Mouse (Mus musculus) cerebellum, postnatal 25 days (tissue): Measurements from ENCODE around the gene Cend1.
A peak's percentile ranks its signal among the peaks of the same experiment; 100 is the strongest.
"Not testable (repeated sequence)": the region's sequence is repeated elsewhere in the genome, so short reads cannot be mapped to it uniquely, and the experiment has no call there.

ENCODE experiments used
- DNase-seq, 2 experiments: peaks; one replicate each; pipeline ENCODE4 v3.0.0; 2021; ENCODE audit warnings: mixed read lengths in 2 of 2

The Cend1 gene

DNA sequence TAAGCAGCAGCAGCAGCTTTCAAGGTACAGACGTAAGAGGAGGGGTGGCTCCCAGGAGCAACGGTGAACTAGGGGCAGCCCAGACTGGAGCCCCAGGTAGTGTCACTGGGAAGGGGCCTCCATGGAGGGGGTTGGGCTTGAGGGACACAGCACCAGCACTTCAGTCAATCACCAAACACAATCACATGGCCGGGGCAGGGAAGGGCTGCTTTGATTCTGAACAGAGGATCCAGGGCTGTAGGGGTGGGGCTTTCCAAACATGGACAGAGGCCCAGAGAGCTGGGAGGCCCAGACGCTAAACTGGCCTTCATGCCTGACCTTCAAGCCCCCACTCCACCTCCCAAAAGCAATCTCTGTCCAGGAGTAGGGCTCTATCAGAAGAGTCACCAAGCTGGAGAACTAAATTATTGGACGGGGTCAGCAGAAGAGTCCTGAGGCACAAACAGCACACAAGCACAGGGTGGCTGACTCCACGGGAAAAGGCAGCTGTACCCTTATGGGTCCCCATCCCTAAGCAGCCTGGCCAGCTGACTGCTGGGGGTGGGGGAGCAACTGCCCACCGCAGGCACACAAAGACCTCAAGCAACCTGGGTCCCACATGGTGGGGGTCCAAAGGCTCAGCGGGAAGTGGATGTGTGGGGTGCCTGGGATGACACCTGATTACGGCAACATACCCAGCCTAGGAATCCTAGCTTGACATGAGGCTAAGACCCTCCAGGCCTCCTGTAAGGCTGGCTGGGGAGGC is 721 bp upstream of the Cend1 start:
- peak; percentile 33 to 45 for DNase-seq

GRCm38 (mm10) chr7:141428701-141429100 is 590 bp downstream of the Cend1 start:
- peak; percentile 53 to 57 for DNase-seq

GRCm38 (mm10) chr7:141426948-141427730 is 2.2 kb downstream of the Cend1 start:
- peak in 1 of 2 experiments; percentile 35 for DNase-seq

DNA sequence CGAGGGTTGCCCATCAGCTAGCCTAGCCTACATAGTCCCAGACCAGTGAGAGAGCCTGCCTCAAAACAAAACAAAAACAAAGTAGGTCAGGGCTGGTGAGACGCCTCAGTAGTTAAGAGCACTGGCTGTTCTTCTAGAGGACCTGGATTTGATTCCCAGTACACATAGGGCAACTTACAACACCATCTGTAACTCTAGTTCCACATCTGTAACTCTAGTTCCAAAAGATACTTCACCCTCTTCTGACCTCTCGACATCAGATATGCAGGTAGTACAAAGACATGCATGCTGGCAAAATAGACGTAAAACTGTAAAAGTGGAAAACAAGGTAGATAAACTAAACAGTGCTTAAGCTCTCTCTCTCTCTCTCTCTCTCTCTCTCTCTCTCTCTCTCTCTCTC is 5.5 kb downstream of the Cend1 start:
- no peak for DNase-seq

DNA sequence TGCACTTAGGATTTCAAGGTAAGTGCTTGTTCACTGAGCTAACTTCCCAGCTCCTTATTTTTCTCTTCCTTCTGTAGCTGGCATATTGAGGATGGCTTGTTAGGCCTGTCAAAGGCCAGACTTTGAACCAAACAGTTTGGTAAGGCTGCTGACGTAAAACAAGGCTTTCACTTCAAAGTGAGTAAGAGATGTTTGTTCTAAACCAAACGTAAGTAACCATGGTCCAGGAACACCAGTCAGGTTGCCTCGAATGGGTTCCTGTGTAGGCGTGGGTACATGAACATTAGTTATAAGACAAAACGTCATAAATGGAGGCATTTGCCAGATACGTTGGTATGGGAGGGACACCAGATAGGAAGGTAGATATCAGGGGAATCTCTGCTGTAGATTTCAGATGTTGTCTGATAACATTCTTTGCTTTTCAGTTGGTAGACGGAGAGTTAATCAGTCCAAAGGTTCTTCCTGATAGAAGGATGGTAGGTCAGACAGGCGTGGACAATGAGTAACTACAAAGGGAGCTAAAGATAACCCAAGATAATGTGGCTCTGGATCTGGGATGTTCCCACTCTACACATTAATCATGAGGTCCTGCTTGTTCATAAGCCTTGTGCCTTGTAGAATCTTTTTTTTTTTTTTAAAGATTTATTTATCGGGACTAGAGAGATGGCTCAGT is 9.1 kb downstream of the Cend1 start:
- no peak for DNase-seq

GRCm38 (mm10) chr7:141418970-141419369 is 10.3 kb downstream of the Cend1 start:
- peak; percentile 53 to 76 for DNase-seq

DNA sequence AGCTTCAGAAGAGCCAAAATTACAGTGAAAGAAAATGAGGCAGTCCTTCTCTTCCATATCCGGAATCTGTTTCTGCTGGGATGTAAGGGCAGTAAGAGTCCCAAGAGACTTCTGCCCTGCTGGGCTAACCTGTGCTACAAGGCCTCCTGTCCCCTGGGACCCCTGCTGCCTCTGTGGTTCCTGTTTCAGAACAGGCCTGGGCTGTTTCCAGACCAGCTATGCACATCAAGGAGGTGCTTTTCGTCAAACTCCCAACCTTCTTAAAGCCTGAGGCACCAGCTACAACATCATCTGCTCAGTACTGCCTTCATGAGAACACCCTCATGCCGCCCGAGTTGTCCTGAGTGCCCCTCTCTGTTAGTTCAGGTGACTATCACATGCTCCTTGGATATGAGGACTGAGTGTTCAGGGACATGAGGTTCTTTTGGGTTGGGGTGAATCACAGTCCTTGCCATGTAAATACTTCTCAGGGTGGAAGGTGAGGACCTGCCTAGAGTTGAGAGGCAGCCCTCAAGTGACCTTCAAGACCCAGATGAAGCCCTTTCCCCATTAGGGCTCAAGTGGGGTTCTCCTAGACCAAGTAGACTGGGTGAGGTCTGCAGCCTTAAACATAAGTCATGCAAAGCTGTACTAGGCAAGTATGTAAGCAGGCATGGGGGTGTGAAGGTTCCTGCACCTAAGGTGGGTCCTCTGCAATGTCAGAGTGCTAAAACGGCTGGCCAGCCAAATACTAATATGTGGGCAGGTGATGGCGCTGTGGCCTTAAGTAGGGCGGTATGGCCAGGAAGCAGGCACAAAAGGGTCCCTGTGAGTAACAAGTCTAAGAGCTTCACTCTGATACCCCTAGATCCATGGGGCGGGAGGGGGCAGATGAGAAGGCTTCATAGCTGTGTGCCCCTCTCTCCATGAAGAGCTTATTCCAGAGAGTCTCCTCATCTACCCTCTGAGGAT is 11.3 kb downstream of the Cend1 start:
- peak in 1 of 2 experiments; percentile 47 for DNase-seq

DNA sequence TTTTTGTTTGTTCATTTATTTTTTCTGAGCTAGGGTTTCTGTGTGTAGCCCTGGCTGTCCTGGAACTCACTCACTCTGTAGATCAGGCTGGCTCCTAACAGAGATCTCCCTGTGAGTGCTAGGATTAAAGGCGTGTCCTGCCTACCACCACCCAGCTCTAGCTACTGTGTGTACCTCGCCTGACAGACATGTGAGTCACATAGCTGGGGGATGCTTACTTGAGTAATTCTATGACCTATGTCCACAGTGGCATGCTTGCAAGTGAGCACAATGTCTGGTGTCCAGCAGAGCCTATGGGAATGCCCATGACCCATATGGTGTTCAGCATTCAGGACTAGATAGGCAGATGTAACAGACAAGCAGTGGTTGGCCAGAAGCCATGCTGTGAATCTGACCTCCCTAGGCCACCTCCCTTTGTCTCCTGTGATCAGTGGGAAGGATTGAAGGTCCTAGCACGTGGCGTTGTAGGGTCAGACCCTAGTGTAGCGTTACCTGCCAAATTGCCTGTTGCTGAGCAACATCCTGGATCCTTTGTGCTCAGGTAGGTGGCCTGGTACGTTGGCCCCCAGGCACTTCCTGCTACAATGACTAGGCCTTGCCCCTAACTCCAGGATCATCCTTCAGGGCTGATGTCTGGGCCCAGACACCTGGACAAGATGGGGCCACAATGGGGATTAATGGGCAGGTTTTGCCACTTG is 13.0 kb downstream of the Cend1 start:
- DNase-seq = no peak

DNA sequence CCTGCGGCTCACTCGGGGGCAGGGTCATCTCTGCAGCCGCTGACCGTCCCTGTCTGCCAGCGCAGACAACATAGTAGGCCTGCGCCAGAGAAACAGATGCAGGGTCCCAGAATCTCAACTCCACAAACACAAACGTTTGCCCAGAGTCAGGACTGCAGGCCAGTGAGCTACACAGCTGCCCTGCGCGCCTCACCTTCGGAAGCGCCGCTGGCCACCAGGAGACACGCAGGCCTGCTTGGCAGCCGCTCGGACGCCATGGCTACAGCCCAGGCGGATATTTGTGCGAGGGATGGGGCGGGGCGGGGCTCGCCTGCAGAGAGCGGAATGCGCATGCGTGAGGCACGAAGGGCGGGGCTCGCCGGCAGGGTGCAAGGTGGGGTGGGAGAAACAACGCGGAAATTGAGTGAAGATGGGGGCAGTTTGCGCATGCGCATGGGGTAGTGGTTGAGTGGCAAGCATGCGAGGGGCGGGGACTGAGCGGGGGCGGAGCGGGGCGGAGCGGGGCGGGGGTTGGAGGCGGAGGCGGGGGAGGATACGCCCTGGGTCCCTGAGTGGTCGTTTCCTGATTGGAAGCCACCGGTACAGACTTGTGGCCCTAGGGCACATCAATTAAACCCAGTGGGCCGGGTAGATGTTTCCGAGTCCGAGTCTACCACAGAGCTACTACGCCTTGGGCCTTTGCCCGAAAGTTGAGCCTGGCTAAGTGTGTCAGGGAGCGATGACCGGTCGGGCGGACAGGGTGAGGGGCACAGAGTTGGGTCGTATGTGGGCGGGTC is 15.3 kb downstream of the Cend1 start, which contains the start of gene Gatd1:
TSS of gene Gatd1 (minus strand) at position 328 of the 776 bp plus-strand sequence.
- DNase-seq = peak; percentile 100

DNA sequence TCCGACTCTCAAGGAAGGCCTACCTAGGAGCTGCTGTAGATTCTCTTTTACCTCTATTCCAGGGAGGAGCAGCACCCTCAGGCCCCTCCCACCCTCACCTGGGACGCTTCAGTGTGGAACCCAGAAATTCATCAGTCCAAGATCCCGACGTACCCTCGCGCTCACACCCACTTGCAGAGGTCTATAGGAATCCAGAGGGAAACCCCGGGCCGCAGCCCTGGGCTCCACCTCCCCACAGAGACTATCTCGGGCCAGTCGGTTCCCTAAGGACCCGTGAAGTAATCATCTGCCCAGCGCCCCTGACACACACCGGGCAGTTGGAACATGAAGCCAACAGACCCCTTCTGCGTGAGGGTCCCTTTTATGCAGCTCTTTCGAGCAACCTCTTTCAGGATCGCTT is 16.0 kb downstream of the Cend1 start:
- peak; percentile 40 to 55 for DNase-seq

DNA sequence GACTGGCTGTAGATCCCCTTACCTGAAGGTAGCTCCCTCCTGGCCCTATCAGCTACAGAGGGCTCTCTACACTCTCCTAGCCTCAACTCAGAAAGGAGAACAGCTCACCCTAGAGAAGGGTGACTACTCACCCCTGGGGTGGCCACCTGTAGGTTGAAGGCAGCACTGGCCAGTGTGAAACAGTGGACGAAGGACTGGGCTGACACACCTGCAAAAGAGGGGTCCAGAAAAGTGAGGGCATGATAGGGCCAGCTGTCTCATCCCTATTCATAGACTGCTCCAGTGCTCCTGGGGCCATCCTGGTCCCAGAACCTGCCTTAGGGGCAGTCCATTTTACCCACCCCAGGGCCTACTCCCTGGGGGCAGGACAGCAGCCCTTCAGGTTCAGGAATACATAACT is 17.6 kb downstream of the Cend1 start:
- DNase-seq = no peak

DNA sequence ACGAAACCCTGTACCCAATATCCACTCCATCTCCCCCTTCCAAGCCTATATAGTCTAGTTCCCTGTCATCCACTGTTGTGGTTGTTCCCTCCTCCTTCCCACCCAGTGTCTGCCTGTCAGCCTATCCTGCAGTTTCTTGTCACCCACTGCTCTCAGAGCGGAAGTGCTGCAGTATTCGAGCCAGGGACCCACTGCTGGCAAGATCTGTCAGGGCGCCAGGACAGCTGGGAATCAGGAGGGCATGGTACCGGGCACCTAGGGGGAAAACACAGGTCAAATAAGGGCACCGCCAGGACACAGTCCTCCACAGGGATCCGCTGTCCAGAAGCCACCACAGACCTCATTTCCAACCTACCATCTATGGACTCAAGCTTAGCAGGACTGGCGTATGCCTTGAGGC is 18.7 kb downstream of the Cend1 start:
- DNase-seq = peak in 1 of 2 experiments; percentile 37

DNA sequence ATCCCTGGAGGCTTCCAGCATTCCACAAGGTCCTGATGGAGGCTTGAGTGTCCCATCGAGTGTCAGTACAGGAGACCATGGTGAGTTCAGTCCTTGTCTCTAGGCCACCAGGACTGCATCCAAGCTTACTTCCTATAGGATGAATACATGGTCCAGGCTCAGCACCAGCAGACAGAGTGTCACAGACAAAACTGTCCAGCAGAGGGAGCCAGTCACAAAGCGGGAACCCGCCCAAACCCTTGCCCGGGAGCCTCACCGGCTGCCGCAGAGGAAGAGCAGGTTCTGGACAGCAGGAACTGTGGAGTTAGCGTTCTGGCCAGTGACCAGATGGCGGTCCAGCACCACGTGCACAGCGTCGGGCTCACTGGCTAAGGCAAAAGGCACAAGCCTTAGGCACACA is 20.5 kb downstream of the Cend1 start:
- DNase-seq = peak; percentile 97

DNA sequence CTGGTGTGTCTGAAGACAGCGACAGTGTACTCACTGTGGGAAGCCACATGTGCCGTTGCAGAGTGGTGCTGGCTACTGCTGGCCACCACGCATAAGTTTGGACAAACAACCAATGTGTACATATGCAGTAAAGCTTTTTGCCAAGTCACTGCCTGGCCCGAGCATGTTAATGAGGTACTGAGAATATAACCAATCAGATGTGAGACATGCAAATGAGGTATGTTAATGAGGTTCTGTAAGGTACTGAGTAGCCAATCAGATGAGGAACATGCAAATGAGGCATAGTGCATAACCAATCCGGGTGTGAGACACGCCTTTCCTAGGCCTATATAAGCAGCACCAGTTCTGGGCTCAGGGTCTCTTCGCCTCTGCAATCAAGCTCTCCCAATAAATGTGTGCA is 21.6 kb downstream of the Cend1 start:
- not testable (repeated sequence) for DNase-seq

- no peak for DNase-seq
Measured at GRCm38 (mm10) chr7:141405466-141405865, 23.8 kb downstream of the Cend1 start.

DNA sequence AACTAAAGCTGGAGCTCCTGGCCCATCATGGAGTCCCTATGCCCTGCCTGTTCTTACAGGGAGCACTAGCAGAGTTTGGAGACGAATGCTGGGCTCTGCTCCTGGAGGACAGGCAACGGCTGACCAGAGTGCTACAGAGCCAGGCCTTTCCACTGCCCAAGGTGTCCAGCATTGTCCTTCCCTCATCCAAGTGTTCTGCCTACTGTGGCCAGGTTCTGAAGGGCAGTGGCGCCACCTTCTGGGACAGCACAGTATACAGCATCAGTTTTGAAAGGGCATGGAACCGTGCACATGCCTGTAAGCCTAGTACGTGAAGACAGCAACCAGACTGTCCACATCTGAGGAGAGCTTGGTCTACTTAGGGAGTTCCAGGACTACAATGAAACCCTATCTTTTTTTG is 26.0 kb downstream of the Cend1 start:
- DNase-seq = peak; percentile 70 to 78

- DNase-seq = no peak
Measured at GRCm38 (mm10) chr7:141395348-141395747, 33.9 kb downstream of the Cend1 start.

- DNase-seq = peak; percentile 69 to 79
Measured at GRCm38 (mm10) chr7:141394771-141395170, 34.5 kb downstream of the Cend1 start.

DNA sequence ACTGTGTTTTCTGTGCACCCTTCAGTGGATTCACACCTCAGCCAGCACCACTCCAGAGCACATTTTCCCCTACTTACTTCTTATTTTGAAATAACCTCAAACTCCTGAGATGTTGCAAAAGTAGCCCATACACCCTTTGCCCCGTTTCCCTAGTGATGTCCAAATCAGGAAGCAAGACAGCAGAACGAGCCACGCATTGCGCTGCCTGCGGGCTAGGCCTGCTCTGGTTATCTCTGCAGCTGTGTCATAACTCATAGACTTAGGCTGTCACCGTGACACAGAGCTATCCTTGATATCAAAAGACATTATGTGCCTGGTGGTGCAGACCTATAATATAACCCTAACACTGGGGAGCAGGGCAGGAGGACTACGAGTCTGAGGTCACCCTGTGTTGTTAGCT is 35.1 kb downstream of the Cend1 start:
- no peak for DNase-seq

DNA sequence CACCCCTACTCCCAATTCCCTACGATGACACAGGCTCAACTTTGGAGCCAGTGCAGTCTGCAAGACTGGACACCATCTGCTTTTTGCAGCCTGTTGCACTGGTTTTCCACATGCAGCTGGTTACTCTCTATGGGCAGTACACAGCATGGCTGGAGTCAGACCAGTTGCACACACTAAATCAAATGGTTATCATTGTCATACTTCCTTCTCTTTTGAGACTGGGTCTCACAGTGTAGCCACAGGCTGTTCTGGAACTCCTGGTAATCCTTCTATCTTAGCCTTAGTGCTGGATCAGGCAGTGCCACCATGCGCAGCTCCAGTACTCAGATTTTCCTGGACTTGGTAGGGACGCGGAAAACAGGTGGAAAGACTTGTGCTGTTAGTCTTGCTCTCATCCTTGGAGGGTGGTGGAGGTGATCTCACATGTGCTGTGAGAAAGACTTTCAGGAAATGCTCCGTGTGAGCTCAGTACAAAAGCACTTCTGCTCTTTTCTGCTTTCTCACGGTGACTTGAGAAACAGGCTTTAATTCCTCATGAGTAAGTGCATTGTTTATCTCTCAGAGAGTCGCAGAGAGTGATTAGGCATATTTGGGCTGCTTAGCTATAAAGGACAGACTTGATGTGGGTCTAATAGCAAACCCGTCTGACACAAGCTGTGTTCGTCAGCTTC is 36.6 kb downstream of the Cend1 start:
- DNase-seq = no peak
